Mouse (Mus musculus): ENCODE data around the gene Calml3. TPM values are rescaled to one million over a fixed set of nuclear protein-coding genes. Genes with fewer than 3 reads are reported as not detected.
"Not testable (repeated sequence)": the region's sequence is repeated elsewhere in the genome, so short reads cannot be mapped to it uniquely, and the experiment has no call there.

Gene Calml3
- total RNA-seq (2014; fragmentation: Nextera tagmentation) (not detected in 2 replicates), total RNA-seq (2017) (0.27 TPM in 1 of 2 replicates, not detected in the other), polyA plus RNA-seq (2012) (not detected in 2 replicates)

DNA sequence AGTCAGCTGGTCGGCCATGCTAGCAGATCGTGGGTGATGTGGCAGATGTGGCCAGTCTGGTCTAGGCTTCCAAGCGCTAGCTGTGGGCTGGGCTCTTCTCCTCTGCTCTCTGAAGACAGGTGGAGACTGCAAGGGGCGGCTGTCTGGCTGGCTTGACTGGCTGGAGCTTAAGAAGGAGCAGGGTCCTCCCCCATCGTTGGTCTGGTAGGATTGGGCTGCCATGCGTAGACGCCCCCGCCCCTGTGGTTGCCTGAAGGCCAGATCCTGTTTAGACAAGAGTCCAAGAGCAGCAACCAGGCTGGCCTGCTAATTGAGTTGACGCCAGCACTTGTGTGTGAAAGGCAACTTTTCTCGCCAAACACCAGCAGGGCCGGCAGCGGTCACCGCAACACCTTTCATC is at the start of gene Calml3:
TSS of gene Calml3 (minus strand) at position 131 of the 400 bp plus-strand sequence.
- Histone ChIP-seq H3K9me3 (replicated peaks) (no peaks in the 10 kb centered on the region), H3K36me3 (replicated peaks) (no peaks in the 10 kb centered on the region), H3K27me3 (ENCODE audit: insufficient read depth, low read length) (0 out of 2 replicates have a peak, but pooled peaks cover 4% of the 10 kb centered on the region), H3K4me1 (ENCODE audit: insufficient read depth, low read depth, low read length) (no peaks in the 10 kb centered on the region), H3K4me3 (ENCODE audit: low read depth, low read length) (no peak within 1 kb of the TSS)
- ATAC-seq (ENCODE audit: extremely low read depth, insufficient number of reproducible peaks, low FRiP score, poor library complexity, severe bottlenecking) (no peak), DNase-seq (ENCODE audit: low spot score) (no peak)
- TF ChIP-seq CTCF (IDR thresholded peaks at IDR 0.05; ENCODE audit: low read depth, low read length): no peak

DNA sequence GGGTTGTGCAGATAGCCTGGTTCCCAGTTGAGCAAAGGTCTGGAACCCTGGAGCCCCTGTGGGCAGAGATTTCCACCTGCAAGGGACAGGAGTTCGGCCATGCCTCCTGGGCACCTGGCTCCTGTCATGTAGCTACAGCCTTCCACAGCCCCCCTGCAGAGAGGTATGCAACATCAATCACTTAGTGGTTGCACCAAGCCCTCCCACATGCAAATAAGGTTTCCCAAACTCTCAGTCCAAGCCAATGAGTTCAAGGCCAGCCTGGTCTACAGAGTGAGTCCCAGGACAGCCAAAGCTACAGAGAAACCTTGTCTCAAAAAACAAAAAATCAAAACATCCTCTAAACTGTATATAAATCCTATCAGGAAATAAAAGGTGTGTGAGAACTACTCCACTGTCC is 46.2 kb upstream of the Calml3 start:
- no peaks in the 10 kb centered on the region for H3K9me3 ChIP-seq (replicated peaks)
- no peak for ATAC-seq (ENCODE audit: extremely low read depth, insufficient number of reproducible peaks, low FRiP score, poor library complexity, severe bottlenecking)
- H3K27me3 ChIP-seq (ENCODE audit: insufficient read depth, low read length): 0 out of 2 replicates have a peak, but pooled peaks cover 2% of the 10 kb centered on the region
- H3K4me3 ChIP-seq (ENCODE audit: low read depth, low read length): no peak overlapping the region
- no peaks in the 10 kb centered on the region for H3K4me1 ChIP-seq (ENCODE audit: insufficient read depth, low read depth, low read length)
- DNase-seq (ENCODE audit: low spot score): no peak
- no peak for TF ChIP-seq GATA1 (IDR thresholded peaks at IDR 0.05; ENCODE audit: borderline replicate concordance, low read length)
- no peak for TF ChIP-seq POLR2AphosphoS5 (IDR thresholded peaks at IDR 0.05; ENCODE audit: insufficient replicate concordance, low read depth, low read length)
- no peak for TF ChIP-seq TAL1 (conservative IDR thresholded peaks at IDR 0.05; ENCODE audit: low read depth, low read length)
- no peak for TF ChIP-seq CTCF (IDR thresholded peaks at IDR 0.05; ENCODE audit: low read depth, low read length)
- no peak for TF ChIP-seq GATA2 (IDR thresholded peaks at IDR 0.05; ENCODE audit: borderline replicate concordance, low read depth, low read length)
- H3K36me3 ChIP-seq (replicated peaks): no peaks in the 10 kb centered on the region

DNA sequence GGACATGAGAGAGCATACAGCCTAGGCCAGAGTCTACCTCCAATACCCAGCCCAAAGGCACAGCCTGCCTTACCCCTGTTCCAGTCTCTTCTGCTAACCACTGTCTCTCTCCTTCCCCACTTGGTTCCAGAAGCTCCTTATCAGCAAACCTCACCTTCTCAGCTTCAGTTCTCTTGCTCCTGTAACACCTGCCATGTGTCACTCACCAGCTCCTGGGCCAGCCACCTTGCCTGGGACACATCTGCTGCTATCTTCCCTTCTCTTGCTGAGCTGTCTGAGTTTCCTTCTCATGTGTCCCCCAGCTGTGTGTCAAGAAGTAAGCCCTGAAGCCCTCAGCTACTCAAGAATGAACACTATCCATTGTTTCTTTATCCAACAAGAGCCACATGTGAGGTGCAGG is 36.5 kb upstream of the Calml3 start:
- H3K36me3 ChIP-seq (replicated peaks); H3K4me1 ChIP-seq (ENCODE audit: insufficient read depth, low read depth, low read length); ATAC-seq (ENCODE audit: extremely low read depth, insufficient number of reproducible peaks, low FRiP score, poor library complexity, severe bottlenecking); DNase-seq (ENCODE audit: low spot score); H3K4me3 ChIP-seq (ENCODE audit: low read depth, low read length); H3K9me3 ChIP-seq (replicated peaks); H3K27me3 ChIP-seq (ENCODE audit: insufficient read depth, low read length): not testable (repeated sequence)

- ATAC-seq (ENCODE audit: extremely low read depth, insufficient number of reproducible peaks, low FRiP score, poor library complexity, severe bottlenecking): not testable (repeated sequence)
Observed at GRCm38 (mm10) chr13:3837312-3837807, 33.2 kb upstream of the Calml3 start, which contains the start of gene Calm4. Gene Calm4 (plus strand): TSS chr13:3837757.

GRCm38 (mm10) chr13:3833644-3834043 is 29.5 kb upstream of the Calml3 start:
- not testable (repeated sequence) for H3K9me3 ChIP-seq (replicated peaks); DNase-seq (ENCODE audit: low spot score); H3K4me3 ChIP-seq (ENCODE audit: low read depth, low read length); H3K4me1 ChIP-seq (ENCODE audit: insufficient read depth, low read depth, low read length); ATAC-seq (ENCODE audit: extremely low read depth, insufficient number of reproducible peaks, low FRiP score, poor library complexity, severe bottlenecking); H3K27me3 ChIP-seq (ENCODE audit: insufficient read depth, low read length); H3K36me3 ChIP-seq (replicated peaks)

More at GRCm38 (mm10) chr13:3837312-3837807, 33.2 kb upstream of the Calml3 start, which contains the start of gene Calm4:
- not testable (repeated sequence) for H3K36me3 ChIP-seq (replicated peaks); DNase-seq (ENCODE audit: low spot score); H3K4me3 ChIP-seq (ENCODE audit: low read depth, low read length); H3K9me3 ChIP-seq (replicated peaks); H3K27me3 ChIP-seq (ENCODE audit: insufficient read depth, low read length); H3K4me1 ChIP-seq (ENCODE audit: insufficient read depth, low read depth, low read length)

DNA sequence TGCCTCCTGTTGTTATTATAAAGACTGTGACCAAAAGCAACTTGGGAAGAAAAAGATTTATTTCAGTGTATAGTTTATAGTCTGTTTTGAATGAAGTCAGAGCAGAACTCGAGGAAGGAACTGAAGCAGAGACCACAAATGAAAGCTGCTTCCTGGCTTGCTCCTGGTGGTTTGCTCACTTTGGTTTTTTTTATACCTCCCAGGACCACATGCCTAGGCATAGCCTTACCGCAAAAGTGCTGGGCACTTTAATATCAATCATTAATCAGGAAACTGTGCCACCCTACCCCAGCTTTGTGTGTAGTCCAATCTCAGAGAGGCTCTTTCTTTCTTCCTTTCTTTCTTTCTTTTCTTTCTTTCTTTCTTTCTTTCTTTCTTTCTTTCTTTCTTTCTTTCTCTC is 28.3 kb upstream of the Calml3 start:
- Histone ChIP-seq H3K4me3 (ENCODE audit: low read depth, low read length) (no peak overlapping the region), H3K4me1 (ENCODE audit: insufficient read depth, low read depth, low read length) (no peaks in the 10 kb centered on the region), H3K36me3 (replicated peaks) (no peaks in the 10 kb centered on the region), H3K9me3 (replicated peaks) (no peaks in the 10 kb centered on the region), H3K27me3 (ENCODE audit: insufficient read depth, low read length) (no peaks in the 10 kb centered on the region)
- ATAC-seq (ENCODE audit: extremely low read depth, insufficient number of reproducible peaks, low FRiP score, poor library complexity, severe bottlenecking) (no peak), DNase-seq (ENCODE audit: low spot score) (no peak)
- TF ChIP-seq POLR2AphosphoS5 (IDR thresholded peaks at IDR 0.05; ENCODE audit: insufficient replicate concordance, low read depth, low read length) (no peak), TAL1 (conservative IDR thresholded peaks at IDR 0.05; ENCODE audit: low read depth, low read length) (no peak), GATA1 (IDR thresholded peaks at IDR 0.05; ENCODE audit: borderline replicate concordance, low read length) (no peak), GATA2 (IDR thresholded peaks at IDR 0.05; ENCODE audit: borderline replicate concordance, low read depth, low read length) (no peak), CTCF (IDR thresholded peaks at IDR 0.05; ENCODE audit: low read depth, low read length) (no peak)

DNA sequence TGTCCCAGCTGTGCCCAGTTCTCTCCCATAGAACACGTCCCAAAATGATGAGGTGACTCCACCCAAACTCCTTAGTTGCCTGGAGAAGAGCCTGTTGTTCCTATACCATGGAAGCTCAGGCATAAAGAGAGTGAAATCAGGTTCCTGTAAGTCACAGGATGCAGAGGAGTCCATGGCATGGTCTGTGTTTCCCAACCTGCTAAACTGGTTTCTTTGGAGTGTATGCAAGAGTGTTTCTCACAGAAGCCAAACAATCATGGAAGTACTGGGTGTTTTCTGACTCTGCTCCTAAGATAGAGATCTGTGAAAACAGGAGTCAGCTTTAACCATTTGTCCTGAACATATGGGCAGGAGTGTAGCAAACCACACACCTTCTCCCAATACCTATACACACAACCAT is 27.9 kb upstream of the Calml3 start:
- no peaks in the 10 kb centered on the region for H3K4me1 ChIP-seq (ENCODE audit: insufficient read depth, low read depth, low read length)
- H3K36me3 ChIP-seq (replicated peaks): no peaks in the 10 kb centered on the region
- TF ChIP-seq GATA2 (IDR thresholded peaks at IDR 0.05; ENCODE audit: borderline replicate concordance, low read depth, low read length) (no peak), CTCF (IDR thresholded peaks at IDR 0.05; ENCODE audit: low read depth, low read length) (no peak), POLR2AphosphoS5 (IDR thresholded peaks at IDR 0.05; ENCODE audit: insufficient replicate concordance, low read depth, low read length) (no peak), TAL1 (conservative IDR thresholded peaks at IDR 0.05; ENCODE audit: low read depth, low read length) (no peak), GATA1 (IDR thresholded peaks at IDR 0.05; ENCODE audit: borderline replicate concordance, low read length) (no peak)
- no peak for ATAC-seq (ENCODE audit: extremely low read depth, insufficient number of reproducible peaks, low FRiP score, poor library complexity, severe bottlenecking)
- no peak for DNase-seq (ENCODE audit: low spot score)
- no peak overlapping the region for H3K4me3 ChIP-seq (ENCODE audit: low read depth, low read length)
- H3K9me3 ChIP-seq (replicated peaks): no peaks in the 10 kb centered on the region
- no peaks in the 10 kb centered on the region for H3K27me3 ChIP-seq (ENCODE audit: insufficient read depth, low read length)

All from G1E (cell line).